Mouse (Mus musculus): ENCODE measurements around the gene Lin52. TPM values are rescaled to one million over a fixed set of nuclear protein-coding genes. Genes with fewer than 3 reads are reported as not detected.
"Not testable (repeated sequence)": the region's sequence is repeated elsewhere in the genome, so short reads cannot be mapped to it uniquely, and the experiment has no call there.

The Lin52 gene
- polyA plus RNA-seq, 1 experiment = 3.6 TPM

DNA sequence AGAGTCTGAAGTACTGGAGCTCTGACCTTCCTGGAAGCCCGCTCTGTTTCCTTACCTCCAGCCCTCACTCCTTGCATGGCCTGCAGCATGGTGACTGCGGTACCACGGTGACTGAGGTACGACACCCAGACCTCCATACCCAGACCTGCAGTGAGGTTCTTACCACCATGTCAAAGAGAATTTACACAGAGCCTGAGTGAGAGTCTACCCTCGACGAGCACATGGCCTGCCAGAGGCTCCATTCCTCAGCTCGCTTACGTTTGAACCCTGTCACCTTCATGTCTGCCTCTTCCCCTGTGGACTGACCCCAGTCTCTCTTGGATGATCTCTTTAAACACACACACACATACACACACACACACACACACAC is 81.6 kb downstream of the Lin52 start:
- no peak overlapping the region for H3ac ChIP-seq (ENCODE audit: control insufficient read depth, insufficient read length)
- H3K27me3 ChIP-seq (ENCODE audit: control insufficient read depth, insufficient read depth, insufficient read length) = no peaks in the 10 kb centered on the region
- H3K79me2 ChIP-seq (ENCODE audit: control insufficient read depth, insufficient read depth) = no peaks in the 10 kb centered on the region
- no peak for TF ChIP-seq POLR2A (IDR thresholded peaks at IDR 0.05; ENCODE audit: insufficient read length, low read depth)
- no peak for TF ChIP-seq MYOD1 (IDR thresholded peaks at IDR 0.05; ENCODE audit: control insufficient read depth in 1 of 3, insufficient read length in 2 of 3, low read depth in 2 of 3)
- TF ChIP-seq CEBPB (IDR thresholded peaks at IDR 0.05; ENCODE audit: insufficient read depth, poor library complexity, severe bottlenecking) = no peak
- TF ChIP-seq TCF3 (IDR thresholded peaks at IDR 0.05; ENCODE audit: insufficient read length, low read depth) = no peak
- TF ChIP-seq E2F4 (IDR thresholded peaks at IDR 0.05; ENCODE audit: insufficient read depth) = no peak
- no peak for TF ChIP-seq USF1 (IDR thresholded peaks at IDR 0.05; ENCODE audit: low read depth)
- no peak for TF ChIP-seq MAX (IDR thresholded peaks at IDR 0.05; ENCODE audit: low read depth)
- TF ChIP-seq REST (IDR thresholded peaks at IDR 0.05; ENCODE audit: insufficient read depth, insufficient read length) = no peak
- TF ChIP-seq SRF (IDR thresholded peaks at IDR 0.05; ENCODE audit: control insufficient read depth, insufficient read length, low read depth) = no peak
- TF ChIP-seq TCF12 (IDR thresholded peaks at IDR 0.05; ENCODE audit: insufficient read depth, poor library complexity, severe bottlenecking) = no peak
- no peak for TF ChIP-seq MYOG (IDR thresholded peaks at IDR 0.05; ENCODE audit: control insufficient read depth in 1 of 3, insufficient read depth in 1 of 3, insufficient read length in 2 of 3, low read depth in 2 of 3)
- TF ChIP-seq POLR2AphosphoS2 (IDR thresholded peaks at IDR 0.05; ENCODE audit: insufficient read length, low read depth) = no peak
- H3K36me3 ChIP-seq (ENCODE audit: control insufficient read depth, insufficient read depth) = no peaks in the 10 kb centered on the region
- no peak overlapping the region for H3K4me2 ChIP-seq (ENCODE audit: low read depth)
- no peak overlapping the region for H3K4me3 ChIP-seq

DNA sequence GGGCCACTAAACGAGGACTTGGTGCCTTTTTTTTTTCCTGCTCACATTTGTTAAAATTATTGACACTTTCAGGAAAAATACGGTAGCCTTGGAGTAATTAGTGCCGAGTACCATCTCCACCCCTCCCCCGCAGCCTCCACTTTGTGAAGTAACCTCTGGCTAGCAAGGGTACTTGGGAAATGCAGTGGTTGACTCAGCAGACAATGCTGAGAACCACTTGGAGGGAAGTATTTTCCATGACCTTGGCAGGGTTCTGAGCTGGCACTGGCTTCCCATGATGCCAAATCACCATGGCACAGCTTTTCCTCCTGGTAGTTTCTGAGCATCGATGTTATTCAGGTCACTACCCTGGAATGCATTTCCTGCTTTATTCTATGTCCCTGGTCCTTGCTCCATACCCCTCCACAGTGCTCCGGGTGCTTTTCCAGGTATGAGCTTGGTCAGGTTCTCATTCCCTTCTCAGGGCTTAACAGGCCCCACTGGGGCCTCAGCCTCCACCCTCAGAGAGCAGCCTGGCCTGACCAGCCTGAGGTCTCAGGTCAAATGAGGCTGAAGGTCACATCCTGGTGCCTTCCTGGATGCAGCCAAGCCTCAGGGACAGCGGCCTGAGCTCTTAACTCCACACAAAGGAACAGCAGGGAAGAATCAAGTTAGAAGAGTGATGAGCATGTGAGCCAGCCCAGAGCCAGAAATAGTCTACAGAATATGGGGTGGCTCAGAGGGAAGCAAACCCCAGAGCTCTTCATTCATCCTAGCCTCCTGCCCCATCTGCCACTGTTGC is 82.7 kb downstream of the Lin52 start:
- Histone ChIP-seq H3K79me2 (ENCODE audit: control insufficient read depth, insufficient read depth) (no peaks in the 10 kb centered on the region), H3ac (ENCODE audit: control insufficient read depth, insufficient read length) (no peak overlapping the region), H3K4me2 (ENCODE audit: low read depth) (no peak overlapping the region), H3K27me3 (ENCODE audit: control insufficient read depth, insufficient read depth, insufficient read length) (no peaks in the 10 kb centered on the region), H3K36me3 (ENCODE audit: control insufficient read depth, insufficient read depth) (no peaks in the 10 kb centered on the region), H3K4me3 (no peak overlapping the region)
- no peak for TF ChIP-seq TCF3 (IDR thresholded peaks at IDR 0.05; ENCODE audit: insufficient read length, low read depth)
- no peak for TF ChIP-seq TCF12 (IDR thresholded peaks at IDR 0.05; ENCODE audit: insufficient read depth, poor library complexity, severe bottlenecking)

DNA sequence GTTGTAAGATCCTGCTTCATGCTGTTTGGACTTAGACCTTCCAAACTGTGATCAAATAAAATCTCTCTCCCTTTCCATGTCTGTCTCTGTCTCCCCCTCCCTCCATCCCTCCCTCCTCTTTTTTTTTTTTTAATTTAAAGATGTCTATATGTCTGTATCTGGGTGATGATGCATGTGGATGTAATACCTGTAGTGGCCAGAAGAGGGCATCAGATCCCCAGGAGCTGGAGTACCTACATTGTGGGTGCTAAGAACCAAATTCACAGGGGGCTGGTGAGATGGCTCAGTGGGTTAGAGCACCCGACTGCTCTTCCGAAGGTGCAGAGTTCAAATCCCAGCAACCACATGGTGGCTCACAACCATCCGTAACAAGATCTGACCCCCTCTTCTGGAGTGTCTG is 88.3 kb downstream of the Lin52 start:
- H3K4me2 ChIP-seq (ENCODE audit: low read depth); H3ac ChIP-seq (ENCODE audit: control insufficient read depth, insufficient read length); H3K27me3 ChIP-seq (ENCODE audit: control insufficient read depth, insufficient read depth, insufficient read length); H3K79me2 ChIP-seq (ENCODE audit: control insufficient read depth, insufficient read depth); H3K4me3 ChIP-seq; H3K36me3 ChIP-seq (ENCODE audit: control insufficient read depth, insufficient read depth): not testable (repeated sequence)

DNA sequence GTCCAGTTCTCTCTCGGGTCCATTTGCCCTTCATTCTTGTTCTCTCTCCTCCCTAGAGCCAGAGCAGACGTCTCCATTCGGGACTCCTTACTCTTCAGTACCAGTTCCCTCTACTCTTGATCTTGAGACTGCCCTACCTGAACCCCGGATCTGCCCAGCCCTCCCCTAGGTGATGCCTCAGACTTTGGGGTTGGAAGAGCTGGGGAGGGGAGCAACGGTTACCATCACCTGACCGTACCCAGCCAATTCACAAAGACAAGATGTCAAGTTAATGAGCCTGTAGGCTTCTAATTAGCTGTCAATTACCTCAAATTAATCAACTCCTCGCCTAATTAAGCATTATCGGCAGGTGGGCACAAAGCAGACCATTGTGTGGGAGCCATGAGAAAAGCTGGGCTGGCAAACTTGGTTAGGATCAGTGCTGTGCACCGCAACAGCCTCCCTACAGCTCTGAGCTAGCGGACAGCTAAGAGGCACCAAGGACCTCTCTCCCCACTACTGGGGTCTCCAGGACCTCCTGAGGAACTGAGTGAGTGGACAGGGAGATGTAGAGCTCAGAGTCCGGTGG is 90.3 kb downstream of the Lin52 start:
- no peaks in the 10 kb centered on the region for H3K79me2 ChIP-seq (ENCODE audit: control insufficient read depth, insufficient read depth)
- H3K27me3 ChIP-seq (ENCODE audit: control insufficient read depth, insufficient read depth, insufficient read length) = no peaks in the 10 kb centered on the region
- H3K4me3 ChIP-seq = no peak overlapping the region
- H3K36me3 ChIP-seq (ENCODE audit: control insufficient read depth, insufficient read depth) = no peaks in the 10 kb centered on the region
- TF ChIP-seq POLR2AphosphoS2 (IDR thresholded peaks at IDR 0.05; ENCODE audit: insufficient read length, low read depth) = no peak
- no peak for TF ChIP-seq USF1 (IDR thresholded peaks at IDR 0.05; ENCODE audit: low read depth)
- no peak for TF ChIP-seq TCF12 (IDR thresholded peaks at IDR 0.05; ENCODE audit: insufficient read depth, poor library complexity, severe bottlenecking)
- TF ChIP-seq MYOG (IDR thresholded peaks at IDR 0.05; ENCODE audit: control insufficient read depth in 1 of 3, insufficient read depth in 1 of 3, insufficient read length in 2 of 3, low read depth in 2 of 3) = no peak
- TF ChIP-seq SRF (IDR thresholded peaks at IDR 0.05; ENCODE audit: control insufficient read depth, insufficient read length, low read depth) = no peak
- no peak for TF ChIP-seq TCF3 (IDR thresholded peaks at IDR 0.05; ENCODE audit: insufficient read length, low read depth)
- no peak for TF ChIP-seq MYOD1 (IDR thresholded peaks at IDR 0.05; ENCODE audit: control insufficient read depth in 1 of 3, insufficient read length in 2 of 3, low read depth in 2 of 3)
- TF ChIP-seq POLR2A (IDR thresholded peaks at IDR 0.05; ENCODE audit: insufficient read length, low read depth) = no peak
- TF ChIP-seq CEBPB (IDR thresholded peaks at IDR 0.05; ENCODE audit: insufficient read depth, poor library complexity, severe bottlenecking) = no peak
- no peak for TF ChIP-seq REST (IDR thresholded peaks at IDR 0.05; ENCODE audit: insufficient read depth, insufficient read length)
- no peak for TF ChIP-seq MAX (IDR thresholded peaks at IDR 0.05; ENCODE audit: low read depth)
- TF ChIP-seq E2F4 (IDR thresholded peaks at IDR 0.05; ENCODE audit: insufficient read depth) = no peak
- H3K4me2 ChIP-seq (ENCODE audit: low read depth) = no peak overlapping the region
- no peak overlapping the region for H3ac ChIP-seq (ENCODE audit: control insufficient read depth, insufficient read length)

DNA sequence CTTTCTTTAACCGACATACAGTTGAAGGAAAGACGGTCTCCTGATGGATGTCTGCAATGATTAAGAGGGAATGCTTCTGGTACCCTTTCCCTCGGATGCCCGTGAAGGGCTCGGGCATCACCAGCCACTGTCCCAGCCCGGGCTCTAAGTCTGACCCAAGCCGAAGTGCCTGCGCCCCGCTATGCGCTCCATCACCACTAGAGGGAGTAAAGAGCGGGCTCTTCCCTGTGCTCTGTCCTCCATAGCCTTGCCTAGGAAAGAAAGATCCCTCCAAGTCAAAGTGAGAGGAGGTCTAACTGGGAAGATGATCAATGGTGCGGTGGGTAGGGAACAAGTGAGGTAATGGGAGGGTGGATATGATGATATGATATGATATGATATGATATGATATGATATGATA is 94.8 kb downstream of the Lin52 start:
- TF ChIP-seq CEBPB (IDR thresholded peaks at IDR 0.05; ENCODE audit: insufficient read depth, poor library complexity, severe bottlenecking) (no peak), SRF (IDR thresholded peaks at IDR 0.05; ENCODE audit: control insufficient read depth, insufficient read length, low read depth) (no peak), POLR2AphosphoS2 (IDR thresholded peaks at IDR 0.05; ENCODE audit: insufficient read length, low read depth) (no peak), REST (IDR thresholded peaks at IDR 0.05; ENCODE audit: insufficient read depth, insufficient read length) (no peak), E2F4 (IDR thresholded peaks at IDR 0.05; ENCODE audit: insufficient read depth) (no peak), TCF12 (IDR thresholded peaks at IDR 0.05; ENCODE audit: insufficient read depth, poor library complexity, severe bottlenecking) (no peak), MYOG (IDR thresholded peaks at IDR 0.05; ENCODE audit: control insufficient read depth in 1 of 3, insufficient read depth in 1 of 3, insufficient read length in 2 of 3, low read depth in 2 of 3) (no peak), USF1 (IDR thresholded peaks at IDR 0.05; ENCODE audit: low read depth) (no peak), MAX (IDR thresholded peaks at IDR 0.05; ENCODE audit: low read depth) (no peak), TCF3 (IDR thresholded peaks at IDR 0.05; ENCODE audit: insufficient read length, low read depth) (no peak), MYOD1 (IDR thresholded peaks at IDR 0.05; ENCODE audit: control insufficient read depth in 1 of 3, insufficient read length in 2 of 3, low read depth in 2 of 3) (no peak), POLR2A (IDR thresholded peaks at IDR 0.05; ENCODE audit: insufficient read length, low read depth) (no peak)
- Histone ChIP-seq H3K79me2 (ENCODE audit: control insufficient read depth, insufficient read depth) (no peaks in the 10 kb centered on the region), H3ac (ENCODE audit: control insufficient read depth, insufficient read length) (no peak overlapping the region), H3K4me3 (no peak overlapping the region), H3K27me3 (ENCODE audit: control insufficient read depth, insufficient read depth, insufficient read length) (no peaks in the 10 kb centered on the region), H3K36me3 (ENCODE audit: control insufficient read depth, insufficient read depth) (no peaks in the 10 kb centered on the region), H3K4me2 (ENCODE audit: low read depth) (no peak overlapping the region)

All from myocyte (in vitro differentiated cells).